Comparison of ENCODE assay signal across 30 mouse cellular contexts in genomic region chr5:101724216-101724615, GRCm38 (mm10). TPM values are rescaled to one million over a fixed set of nuclear protein-coding genes. Genes with fewer than 3 reads are reported as not detected.
"Had no signal": no experiment of that assay in that cellular context is flagged by ENCODE, and none has a peak within 500 bp of the region (broad histone marks: within the 10 kb centered on the region; RNA-seq: fewer than 3 reads in every experiment).

No protein-coding gene starts in this region.

- H3K4me2 ChIP-seq: forebrain, embryonic 15.5 days; heart, embryonic 11.5 days; heart, embryonic 13.5 days; heart, embryonic 15.5 days; hindbrain, embryonic 14.5 days; intestine, embryonic 15.5 days; limb, embryonic 13.5 days; limb, embryonic 15.5 days; liver, embryonic 12.5 days had no signal

- DNase-seq: forebrain, postnatal 0 days; gastrocnemius, postnatal 14 days; gastrocnemius, postnatal 36 days; heart, adult 11 months; heart, adult 2 months; heart, postnatal 14 days; heart, postnatal 36 days; left cerebral cortex, postnatal 4 days had no signal

- H3K9ac ChIP-seq: forebrain, embryonic 15.5 days; forebrain, postnatal 0 days; heart, embryonic 13.5 days; heart, embryonic 15.5 days; hindbrain, embryonic 14.5 days; intestine, embryonic 15.5 days; limb, embryonic 13.5 days; limb, embryonic 15.5 days; liver, embryonic 12.5 days; liver, embryonic 14.5 days had no signal

- ATAC-seq: forebrain, embryonic 15.5 days; forebrain, postnatal 0 days; hindbrain, embryonic 16.5 days; inflammation-experienced regulatory T-cells, adult 6 months; intestine, embryonic 15.5 days; intestine, postnatal 0 days; liver, embryonic 12.5 days had no signal

- H3K36me3 ChIP-seq: forebrain, embryonic 15.5 days; heart, embryonic 13.5 days; heart, embryonic 15.5 days; intestine, embryonic 15.5 days; limb, embryonic 13.5 days; limb, embryonic 15.5 days; liver, embryonic 12.5 days had no signal

- H3K27ac ChIP-seq: forebrain, embryonic 15.5 days; heart, adult 2 months; heart, embryonic 13.5 days; heart, embryonic 15.5 days; hindbrain, embryonic 14.5 days; intestine, embryonic 15.5 days; layer of hippocampus, adult 2 months; left cerebral cortex, adult 2 months; limb, embryonic 13.5 days; limb, embryonic 15.5 days; liver, embryonic 12.5 days; liver, embryonic 14.5 days had no signal

- H3K27me3 ChIP-seq: forebrain, embryonic 15.5 days; heart, embryonic 13.5 days; heart, embryonic 15.5 days; intestine, embryonic 15.5 days; limb, embryonic 13.5 days; limb, embryonic 15.5 days had no signal

- H3K4me3 ChIP-seq: forebrain, embryonic 15.5 days; heart, adult 2 months; heart, embryonic 13.5 days; heart, embryonic 15.5 days; intestine, embryonic 15.5 days; layer of hippocampus, adult 2 months; left cerebral cortex, adult 2 months; limb, embryonic 13.5 days; limb, embryonic 15.5 days; liver, embryonic 12.5 days had no signal

- H3K4me1 ChIP-seq: forebrain, embryonic 15.5 days; heart, embryonic 13.5 days; heart, embryonic 15.5 days; intestine, embryonic 15.5 days; liver, embryonic 12.5 days had no signal

- H3K9me3 ChIP-seq: forebrain, embryonic 15.5 days; heart, embryonic 13.5 days; heart, embryonic 15.5 days; intestine, embryonic 15.5 days; limb, embryonic 13.5 days; limb, embryonic 15.5 days; liver, embryonic 12.5 days had no signal

RNA-seq across cellular contexts. Expression of gene Cds1, which starts 40.7 kb away (rescaled TPM):
- polyA plus RNA-seq: inflammation-experienced regulatory T-cells, adult 6 months had no signal

RNA-seq across cellular contexts. Expression of gene Nkx6-1, which starts 59.4 kb away (rescaled TPM):
- total RNA-seq: gastrocnemius, adult 18-20 months; gastrocnemius, adult 8-10 months; gastrocnemius, postnatal 14 days; gastrocnemius, postnatal 36 days; hematopoietic stem cell, adult 5-6 weeks; liver, adult 2 months had no signal
- polyA plus RNA-seq: heart, postnatal 0 days; inflammation-experienced regulatory T-cells, adult 6 months; intestine, postnatal 0 days; limb, embryonic 11.5 days; liver, adult 2 months; liver, embryonic 16.5 days had no signal
